Mouse (Mus musculus) kidney, adult 2 months (tissue): Measurements from ENCODE around the gene Zfp82.

ENCODE experiments used
- CTCF ChIP-seq: fragments of 200-500 bp; conservative IDR thresholded peaks from 2 replicates; pipeline ENCODE4 v1.5.1; 2011; ENCODE audit warnings: low read depth, mild to moderate bottlenecking, control low read depth, low read length, moderate library complexity, mixed read lengths; ENCODE audit not compliant: insufficient read depth, insufficient read length
- POLR2A ChIP-seq: fragments of 200-500 bp; IDR thresholded peaks from one replicate; pipeline ENCODE4 v1.6.1; 2011; ENCODE audit warnings: low read depth, low read length, control low read depth

GRCm38 (mm10) chr7:30019543-30019942 is 53.2 kb downstream of the Zfp82 start:
- TF ChIP-seq POLR2A (no peak), CTCF (no peak)
